Mouse (Mus musculus) liver, embryonic 16.5 days (tissue): Measurements from ENCODE around the gene AC109138.7. TPM values are rescaled to one million over a fixed set of nuclear protein-coding genes. Genes with fewer than 3 reads are reported as not detected.

Experiments
- ATAC-seq: fragments of 200-750 bp; cut with Nextera tagmentation; 2 replicates; pipeline ENCODE4 v1.8.0; 2017; ENCODE audit warnings: low read depth, mild to moderate bottlenecking, moderate number of reproducible peaks, moderate library complexity
- H3K27ac ChIP-seq: fragments of 300-500 bp; sonication (generic); 2 replicates; pipeline ENCODE4 v1.5.1; 2014; ENCODE audit warnings: mild to moderate bottlenecking, low read length
- H3K27me3 ChIP-seq: fragments of 300-500 bp; sonication (generic); 2 replicates; pipeline ENCODE4 v1.6.1; 2014; ENCODE audit warnings: low read depth, low read length, mixed read lengths; ENCODE audit not compliant: control insufficient read depth, insufficient read depth
- H3K36me3 ChIP-seq: fragments of 300-500 bp; sonication (generic); 2 replicates; pipeline ENCODE4 v1.6.1; 2014; ENCODE audit warnings: mild to moderate bottlenecking; ENCODE audit not compliant: control insufficient read depth, insufficient read depth
- H3K4me1 ChIP-seq: fragments of 300-500 bp; sonication (generic); 2 replicates; pipeline ENCODE4 v1.6.1; 2014; ENCODE audit warnings: low read depth, low read length, mixed read lengths; ENCODE audit not compliant: control insufficient read depth
- H3K4me2 ChIP-seq: fragments of 300-500 bp; sonication (generic); 2 replicates; pipeline ENCODE4 v1.6.1; 2014; ENCODE audit warnings: low read depth, low read length, mixed read lengths
- H3K4me3 ChIP-seq: fragments of 300-500 bp; sonication (generic); 2 replicates; pipeline ENCODE4 v1.5.1; 2014; ENCODE audit warnings: low read depth, mild to moderate bottlenecking, low read length
- H3K9ac ChIP-seq: fragments of 300-500 bp; sonication (generic); 2 replicates; pipeline ENCODE4 v1.6.1; 2014; ENCODE audit warnings: low read depth, low read length
- H3K9me3 ChIP-seq: fragments of 300-500 bp; sonication (generic); replicated peaks from 2 replicates; pipeline ENCODE4 v1.6.1; 2016; ENCODE audit warnings: low read length; ENCODE audit not compliant: control insufficient read depth
- WGBS: fragments of 180-500 bp; shearing (Covaris S2); extraction: QIAGEN DNeasy Blood & Tissue Kit; methylation state at CpG from one replicate; pipeline ENCODE4 v1.1.7; 2014; ENCODE audit not compliant: insufficient replicate concordance; 5-methylcytosine and 5-hydroxymethylcytosine counted together
- polyA plus RNA-seq: library from polyadenylated mRNA; unstranded; fragments of >200 nt; fragmentation: Nextera tagmentation; extraction: Ambion mirVana; gene quantifications from 2 replicates; pipeline ENCODE4 v1.2.1, GENCODE M21; 2015

AC109138.7 gene
- polyA plus RNA-seq: not detected in 2 replicates

- H3K27me3 ChIP-seq: peaks cover 77% of the 10 kb centered on the region
- no peaks in the 10 kb centered on the region for H3K9me3 ChIP-seq
- H3K4me1 ChIP-seq: peaks cover 16% of the 10 kb centered on the region
These were observed at the start of gene AC109138.7, which contains the start of gene Clcf1 for GRCm38 (mm10) chr19:4214071-4214770. AC109138.7 (plus strand) TSS chr19:4214357. Clcf1 (plus strand) TSS chr19:4214238.

GRCm38 (mm10) chr19:4164721-4165120 lies 49.4 kb upstream of the AC109138.7 start:
- no peak for ATAC-seq
- H3K9me3 ChIP-seq: no peaks in the 10 kb centered on the region
- no peak overlapping the region for H3K4me3 ChIP-seq
- no peak overlapping the region for H3K9ac ChIP-seq
- no peak overlapping the region for H3K4me2 ChIP-seq
- H3K27ac ChIP-seq: peak overlapping the region; percentile 29
- peaks cover 2% of the 10 kb centered on the region; the same call in 1 of the 2 replicates for H3K36me3 ChIP-seq
- H3K4me1 ChIP-seq: peaks cover 33% of the 10 kb centered on the region
- 38% methylated on average over 2 of the region's 2 CpGs for WGBS
- H3K27me3 ChIP-seq: no peaks in the 10 kb centered on the region

More at GRCm38 (mm10) chr19:4214071-4214770, at the start of gene AC109138.7, which contains the start of gene Clcf1:
- H3K27ac ChIP-seq: peak within 1 kb of the TSS; percentile 35; the same call in 1 of the 2 replicates
- ATAC-seq: peak; percentile 17; the same call in 1 of the 2 replicates
- H3K4me2 ChIP-seq: peak within 1 kb of the TSS; percentile 74
- H3K4me3 ChIP-seq: peak within 1 kb of the TSS; percentile 59
- 1% methylated on average over 42 of the region's 49 CpGs for WGBS
- no peaks in the 10 kb centered on the region for H3K36me3 ChIP-seq
- H3K9ac ChIP-seq: peak within 1 kb of the TSS; percentile 61

GRCm38 (mm10) chr19:4166678-4167476 lies 47.3 kb upstream of the AC109138.7 start:
- Histone ChIP-seq H3K27ac (peak overlapping the region; percentile 10; the same call in 1 of the 2 replicates), H3K36me3 (no peaks in the 10 kb centered on the region), H3K4me2 (no peak overlapping the region), H3K4me1 (peaks cover 38% of the 10 kb centered on the region), H3K4me3 (no peak overlapping the region), H3K9me3 (no peaks in the 10 kb centered on the region), H3K27me3 (no peaks in the 10 kb centered on the region), H3K9ac (no peak overlapping the region)
- 61% methylated on average over 9 of the region's 9 CpGs for WGBS
- no peak for ATAC-seq

- WGBS: under 1% methylated on average over 43 of the region's 43 CpGs
- Histone ChIP-seq H3K9ac (peak overlapping the region; percentile 82), H3K9me3 (no peaks in the 10 kb centered on the region), H3K4me3 (peak overlapping the region; percentile 68), H3K36me3 (no peaks in the 10 kb centered on the region), H3K27me3 (no peaks in the 10 kb centered on the region), H3K4me1 (peaks cover 20% of the 10 kb centered on the region), H3K27ac (peak overlapping the region; percentile 83), H3K4me2 (peak overlapping the region; percentile 98)
- ATAC-seq: peak; percentile 93
These were observed 44.8 kb upstream of the AC109138.7 start for GRCm38 (mm10) chr19:4169378-4169784.

- ATAC-seq: peak; percentile 2; the same call in 1 of the 2 replicates
- WGBS: 13% methylated on average over 27 of the region's 27 CpGs
- peak overlapping the region; percentile 82 for H3K9ac ChIP-seq
- no peaks in the 10 kb centered on the region for H3K36me3 ChIP-seq
- no peaks in the 10 kb centered on the region for H3K27me3 ChIP-seq
- H3K27ac ChIP-seq: peak overlapping the region; percentile 83
- H3K4me3 ChIP-seq: peak overlapping the region; percentile 68
- peak overlapping the region; percentile 98 for H3K4me2 ChIP-seq
- H3K4me1 ChIP-seq: peaks cover 15% of the 10 kb centered on the region
- no peaks in the 10 kb centered on the region for H3K9me3 ChIP-seq
These were observed 44.3 kb upstream of the AC109138.7 start for GRCm38 (mm10) chr19:4169810-4170209.

GRCm38 (mm10) chr19:4170723-4171392 lies 43.3 kb upstream of the AC109138.7 start:
- no peaks in the 10 kb centered on the region for H3K36me3 ChIP-seq
- WGBS: 70% methylated on average over 10 of the region's 10 CpGs
- H3K4me2 ChIP-seq: no peak overlapping the region
- no peak overlapping the region for H3K27ac ChIP-seq
- H3K4me3 ChIP-seq: no peak overlapping the region
- ATAC-seq: no peak
- H3K27me3 ChIP-seq: no peaks in the 10 kb centered on the region
- H3K4me1 ChIP-seq: peaks cover 17% of the 10 kb centered on the region
- H3K9ac ChIP-seq: no peak overlapping the region
- no peaks in the 10 kb centered on the region for H3K9me3 ChIP-seq

GRCm38 (mm10) chr19:4171393-4172290 lies 42.5 kb upstream of the AC109138.7 start:
- Histone ChIP-seq H3K27ac (no peak overlapping the region), H3K27me3 (no peaks in the 10 kb centered on the region), H3K4me1 (peaks cover 17% of the 10 kb centered on the region), H3K9me3 (no peaks in the 10 kb centered on the region), H3K36me3 (no peaks in the 10 kb centered on the region), H3K9ac (no peak overlapping the region), H3K4me2 (no peak overlapping the region), H3K4me3 (no peak overlapping the region)
- 37% methylated on average over 13 of the region's 13 CpGs for WGBS
- ATAC-seq: no peak

GRCm38 (mm10) chr19:4172925-4173324 lies 41.2 kb upstream of the AC109138.7 start:
- Histone ChIP-seq H3K27me3 (no peaks in the 10 kb centered on the region), H3K4me3 (no peak overlapping the region), H3K4me2 (no peak overlapping the region), H3K36me3 (no peaks in the 10 kb centered on the region), H3K4me1 (peaks cover 14% of the 10 kb centered on the region), H3K9me3 (no peaks in the 10 kb centered on the region), H3K9ac (no peak overlapping the region; the same call in 1 of the 2 replicates), H3K27ac (no peak overlapping the region)
- ATAC-seq: no peak
- WGBS: 65% methylated on average over 11 of the region's 11 CpGs
